Mouse (Mus musculus): ENCODE measurements at regions not wholly inside any gene's neighbourhood (a gene's known extent, or its start where the extent isn't known, plus 50 kb on each side); places are given as distances from the start of the nearest gene placed in this dataset.

DNA sequence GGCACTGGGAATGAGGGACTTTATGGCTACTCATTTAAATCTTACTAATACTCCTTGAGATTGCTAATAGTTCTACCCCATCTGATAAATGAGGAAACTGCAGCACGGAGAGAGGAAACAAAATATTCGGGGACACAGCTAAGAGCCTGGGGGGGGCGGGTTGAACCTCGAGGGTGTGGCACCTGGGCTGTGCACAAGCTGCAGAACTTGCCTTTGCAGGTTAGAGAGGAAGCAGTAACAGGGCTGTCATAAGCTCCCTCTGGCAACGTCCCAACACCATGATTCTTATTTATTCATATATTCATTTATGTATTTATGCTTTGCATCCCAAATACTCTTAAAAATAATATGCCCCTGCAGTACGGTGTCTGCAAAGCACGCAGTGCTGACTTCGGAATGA lies 237.5 kb downstream of the Ccser2 start:
- no peaks in the 10 kb centered on the region for H3K36me3 ChIP-seq (ENCODE audit: control insufficient read depth, insufficient read depth)
- no peak overlapping the region for H3K4me3 ChIP-seq
- H3ac ChIP-seq (ENCODE audit: control insufficient read depth, insufficient read length), result no peak overlapping the region
- TF ChIP-seq REST (IDR thresholded peaks at IDR 0.05; ENCODE audit: insufficient read depth, insufficient read length), result no peak
- TF ChIP-seq MYOG (IDR thresholded peaks at IDR 0.05; ENCODE audit: control insufficient read depth in 1 of 3, insufficient read depth in 1 of 3, insufficient read length in 2 of 3, low read depth in 2 of 3), result no peak
- TF ChIP-seq POLR2AphosphoS2 (IDR thresholded peaks at IDR 0.05; ENCODE audit: insufficient read length, low read depth), result no peak
- no peak for TF ChIP-seq TCF3 (IDR thresholded peaks at IDR 0.05; ENCODE audit: insufficient read length, low read depth)
- TF ChIP-seq E2F4 (IDR thresholded peaks at IDR 0.05; ENCODE audit: insufficient read depth), result no peak
- no peak for TF ChIP-seq CEBPB (IDR thresholded peaks at IDR 0.05; ENCODE audit: insufficient read depth, poor library complexity, severe bottlenecking)
- TF ChIP-seq MAX (IDR thresholded peaks at IDR 0.05; ENCODE audit: low read depth), result no peak
- TF ChIP-seq SRF (IDR thresholded peaks at IDR 0.05; ENCODE audit: control insufficient read depth, insufficient read length, low read depth), result no peak
- no peak for TF ChIP-seq TCF12 (IDR thresholded peaks at IDR 0.05; ENCODE audit: insufficient read depth, poor library complexity, severe bottlenecking)
- TF ChIP-seq MYOD1 (IDR thresholded peaks at IDR 0.05; ENCODE audit: control insufficient read depth in 1 of 3, insufficient read length in 2 of 3, low read depth in 2 of 3), result no peak
- TF ChIP-seq USF1 (IDR thresholded peaks at IDR 0.05; ENCODE audit: low read depth), result no peak
- no peak for TF ChIP-seq POLR2A (IDR thresholded peaks at IDR 0.05; ENCODE audit: insufficient read length, low read depth)
- no peaks in the 10 kb centered on the region for H3K27me3 ChIP-seq (ENCODE audit: control insufficient read depth, insufficient read depth, insufficient read length)
- no peak overlapping the region for H3K4me2 ChIP-seq (ENCODE audit: low read depth)
- no peaks in the 10 kb centered on the region for H3K79me2 ChIP-seq (ENCODE audit: control insufficient read depth, insufficient read depth)

- no peaks in the 10 kb centered on the region for H3K27me3 ChIP-seq (ENCODE audit: control insufficient read depth, insufficient read depth, insufficient read length)
- H3ac ChIP-seq (ENCODE audit: control insufficient read depth, insufficient read length), result no peak overlapping the region
- no peak for TF ChIP-seq POLR2A (IDR thresholded peaks at IDR 0.05; ENCODE audit: insufficient read length, low read depth)
- no peak for TF ChIP-seq MYOD1 (IDR thresholded peaks at IDR 0.05; ENCODE audit: control insufficient read depth in 1 of 3, insufficient read length in 2 of 3, low read depth in 2 of 3)
- TF ChIP-seq USF1 (IDR thresholded peaks at IDR 0.05; ENCODE audit: low read depth), result no peak
- TF ChIP-seq REST (IDR thresholded peaks at IDR 0.05; ENCODE audit: insufficient read depth, insufficient read length), result no peak
- TF ChIP-seq MAX (IDR thresholded peaks at IDR 0.05; ENCODE audit: low read depth), result no peak
- TF ChIP-seq TCF12 (IDR thresholded peaks at IDR 0.05; ENCODE audit: insufficient read depth, poor library complexity, severe bottlenecking), result no peak
- no peak for TF ChIP-seq MYOG (IDR thresholded peaks at IDR 0.05; ENCODE audit: control insufficient read depth in 1 of 3, insufficient read depth in 1 of 3, insufficient read length in 2 of 3, low read depth in 2 of 3)
- no peak for TF ChIP-seq POLR2AphosphoS2 (IDR thresholded peaks at IDR 0.05; ENCODE audit: insufficient read length, low read depth)
- no peak for TF ChIP-seq CEBPB (IDR thresholded peaks at IDR 0.05; ENCODE audit: insufficient read depth, poor library complexity, severe bottlenecking)
- no peak for TF ChIP-seq TCF3 (IDR thresholded peaks at IDR 0.05; ENCODE audit: insufficient read length, low read depth)
- no peak for TF ChIP-seq SRF (IDR thresholded peaks at IDR 0.05; ENCODE audit: control insufficient read depth, insufficient read length, low read depth)
- TF ChIP-seq E2F4 (IDR thresholded peaks at IDR 0.05; ENCODE audit: insufficient read depth), result no peak
- H3K4me2 ChIP-seq (ENCODE audit: low read depth), result no peak overlapping the region
- no peaks in the 10 kb centered on the region for H3K79me2 ChIP-seq (ENCODE audit: control insufficient read depth, insufficient read depth)
- no peak overlapping the region for H3K4me3 ChIP-seq
- H3K36me3 ChIP-seq (ENCODE audit: control insufficient read depth, insufficient read depth), result no peaks in the 10 kb centered on the region
Measured at GRCm38 (mm10) chr14:36726092-36726491, 242.5 kb downstream of the Ccser2 start.

DNA sequence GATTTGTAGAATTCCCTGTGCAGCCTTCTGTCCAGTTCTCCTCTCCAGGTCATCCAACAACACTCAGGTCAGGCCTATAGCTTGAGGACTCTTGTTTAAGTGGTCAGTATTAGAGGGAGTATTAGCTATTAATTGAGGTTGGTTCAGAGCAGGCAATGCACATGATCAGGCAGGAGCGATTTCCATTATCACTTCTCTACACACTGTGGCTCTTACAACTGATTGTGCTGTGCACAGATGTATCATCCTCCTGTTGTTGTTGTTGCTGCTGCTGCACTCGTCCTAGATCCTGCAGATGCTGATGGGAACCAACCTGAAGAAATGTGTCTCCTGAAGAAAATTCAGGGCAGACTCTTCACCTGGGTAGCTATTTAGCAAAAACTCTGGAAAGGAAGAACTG lies 252.9 kb downstream of the Ccser2 start:
- no peak overlapping the region for H3K4me3 ChIP-seq
- H3K36me3 ChIP-seq (ENCODE audit: control insufficient read depth, insufficient read depth), result no peaks in the 10 kb centered on the region
- TF ChIP-seq REST (IDR thresholded peaks at IDR 0.05; ENCODE audit: insufficient read depth, insufficient read length) (no peak), USF1 (IDR thresholded peaks at IDR 0.05; ENCODE audit: low read depth) (no peak), SRF (IDR thresholded peaks at IDR 0.05; ENCODE audit: control insufficient read depth, insufficient read length, low read depth) (no peak), CEBPB (IDR thresholded peaks at IDR 0.05; ENCODE audit: insufficient read depth, poor library complexity, severe bottlenecking) (no peak), MYOD1 (IDR thresholded peaks at IDR 0.05; ENCODE audit: control insufficient read depth in 1 of 3, insufficient read length in 2 of 3, low read depth in 2 of 3) (no peak), POLR2A (IDR thresholded peaks at IDR 0.05; ENCODE audit: insufficient read length, low read depth) (no peak), MYOG (IDR thresholded peaks at IDR 0.05; ENCODE audit: control insufficient read depth in 1 of 3, insufficient read depth in 1 of 3, insufficient read length in 2 of 3, low read depth in 2 of 3) (no peak), E2F4 (IDR thresholded peaks at IDR 0.05; ENCODE audit: insufficient read depth) (no peak), MAX (IDR thresholded peaks at IDR 0.05; ENCODE audit: low read depth) (no peak), TCF12 (IDR thresholded peaks at IDR 0.05; ENCODE audit: insufficient read depth, poor library complexity, severe bottlenecking) (no peak), POLR2AphosphoS2 (IDR thresholded peaks at IDR 0.05; ENCODE audit: insufficient read length, low read depth) (no peak), TCF3 (IDR thresholded peaks at IDR 0.05; ENCODE audit: insufficient read length, low read depth) (no peak)
- H3K27me3 ChIP-seq (ENCODE audit: control insufficient read depth, insufficient read depth, insufficient read length), result no peaks in the 10 kb centered on the region
- H3ac ChIP-seq (ENCODE audit: control insufficient read depth, insufficient read length), result no peak overlapping the region
- H3K79me2 ChIP-seq (ENCODE audit: control insufficient read depth, insufficient read depth), result no peaks in the 10 kb centered on the region
- H3K4me2 ChIP-seq (ENCODE audit: low read depth), result no peak overlapping the region

DNA sequence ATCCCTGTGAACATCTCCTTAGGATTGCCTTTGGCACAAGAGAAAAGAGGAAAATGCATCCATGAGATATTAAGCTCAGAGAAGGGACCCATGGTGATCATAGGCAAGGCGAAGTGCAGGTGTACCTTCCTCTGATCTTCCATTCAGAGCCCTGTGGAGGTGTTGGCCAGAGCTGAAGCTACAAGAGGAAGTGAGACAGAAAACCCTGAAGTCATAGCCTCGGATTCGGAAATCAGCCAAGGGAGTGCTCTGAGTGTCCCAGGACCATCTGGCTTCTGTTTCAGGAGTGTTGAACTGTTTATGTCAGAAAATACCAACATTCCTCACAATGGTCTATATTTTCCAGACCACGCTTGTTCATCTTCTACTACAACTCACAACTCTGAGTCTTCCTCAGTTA lies 271.6 kb downstream of the Ccser2 start:
- Histone ChIP-seq H3K79me2 (ENCODE audit: control insufficient read depth, insufficient read depth) (no peaks in the 10 kb centered on the region), H3K4me3 (no peak overlapping the region), H3K27me3 (ENCODE audit: control insufficient read depth, insufficient read depth, insufficient read length) (no peaks in the 10 kb centered on the region), H3K4me2 (ENCODE audit: low read depth) (no peak overlapping the region), H3K36me3 (ENCODE audit: control insufficient read depth, insufficient read depth) (no peaks in the 10 kb centered on the region), H3ac (ENCODE audit: control insufficient read depth, insufficient read length) (no peak overlapping the region)
- TF ChIP-seq SRF (IDR thresholded peaks at IDR 0.05; ENCODE audit: control insufficient read depth, insufficient read length, low read depth) (no peak), MYOD1 (IDR thresholded peaks at IDR 0.05; ENCODE audit: control insufficient read depth in 1 of 3, insufficient read length in 2 of 3, low read depth in 2 of 3) (no peak), CEBPB (IDR thresholded peaks at IDR 0.05; ENCODE audit: insufficient read depth, poor library complexity, severe bottlenecking) (no peak), TCF12 (IDR thresholded peaks at IDR 0.05; ENCODE audit: insufficient read depth, poor library complexity, severe bottlenecking) (no peak), E2F4 (IDR thresholded peaks at IDR 0.05; ENCODE audit: insufficient read depth) (no peak), POLR2A (IDR thresholded peaks at IDR 0.05; ENCODE audit: insufficient read length, low read depth) (no peak), USF1 (IDR thresholded peaks at IDR 0.05; ENCODE audit: low read depth) (no peak), MYOG (IDR thresholded peaks at IDR 0.05; ENCODE audit: control insufficient read depth in 1 of 3, insufficient read depth in 1 of 3, insufficient read length in 2 of 3, low read depth in 2 of 3) (no peak), TCF3 (IDR thresholded peaks at IDR 0.05; ENCODE audit: insufficient read length, low read depth) (no peak), REST (IDR thresholded peaks at IDR 0.05; ENCODE audit: insufficient read depth, insufficient read length) (no peak), POLR2AphosphoS2 (IDR thresholded peaks at IDR 0.05; ENCODE audit: insufficient read length, low read depth) (no peak), MAX (IDR thresholded peaks at IDR 0.05; ENCODE audit: low read depth) (no peak)
